In genomic region chr3:101076966-101077709, GRCm38 (mm10) we compare ENCODE assay signal across 25 mouse cellular contexts. TPM values are rescaled to one million over a fixed set of nuclear protein-coding genes. Genes with fewer than 3 reads are reported as not detected.
DNase-seq lines count a peak whose midpoint lies in the region; ATAC-seq lines count a peak whose summit lies in the region.
"Had no signal": no experiment of that assay in that cellular context is flagged by ENCODE, and none has a peak within 500 bp of the region (broad histone marks: within the 10 kb centered on the region; RNA-seq: fewer than 3 reads in every experiment).

No protein-coding gene starts in this region.

- H3K9me3 ChIP-seq in kidney, embryonic 14.5 days (ENCODE audit: control insufficient read depth, low read length) = no peaks in the 10 kb centered on the region
- no peaks in the 10 kb centered on the region for H3K9me3 ChIP-seq in midbrain, embryonic 11.5 days (ENCODE audit: control insufficient read depth, low read length)
- no peaks in the 10 kb centered on the region for H3K9me3 ChIP-seq in midbrain, embryonic 10.5 days (replicated peaks)
- H3K9me3 ChIP-seq: forebrain, embryonic 15.5 days; G1E; heart, embryonic 13.5 days; hindbrain, embryonic 13.5 days; limb, embryonic 10.5 days; liver, embryonic 15.5 days; megakaryocyte, embryonic 14.5 days; midbrain, embryonic 15.5 days; neural tube, embryonic 12.5 days had no signal

- no peaks in the 10 kb centered on the region; the same call in 1 of the 2 replicates for H3K4me1 ChIP-seq in kidney, embryonic 14.5 days (ENCODE audit: control insufficient read depth, insufficient read depth, low read length)
- peaks cover 5% of the 10 kb centered on the region; the same call in 1 of the 2 replicates for H3K4me1 ChIP-seq in midbrain, embryonic 11.5 days (ENCODE audit: control insufficient read depth, insufficient read depth, low read length)
- H3K4me1 ChIP-seq in midbrain, embryonic 10.5 days = peaks cover 12% of the 10 kb centered on the region
- H3K4me1 ChIP-seq: liver, embryonic 15.5 days; megakaryocyte, embryonic 14.5 days had no signal

- DNase-seq in heart, adult 11 months = peak; percentile 92
- no peak for DNase-seq in heart, postnatal 36 days
- peak; percentile 43 to 50 for DNase-seq in kidney, postnatal 25 days
- peak; percentile 69 for DNase-seq in midbrain, embryonic 11.5 days (ENCODE audit: low spot score, missing footprints)
- no peak for DNase-seq in midbrain, embryonic 10.5 days (ENCODE audit: low spot score)
- DNase-seq in cerebellum, postnatal 25 days = peak; percentile 44 to 63
- no peak for DNase-seq in layer of hippocampus, postnatal 10 days (ENCODE audit: low spot score in 2 of 2)
- DNase-seq: B cell, adult 2 months; kidney, adult 8-10 months; liver; right cerebral cortex, postnatal 14 days; spleen, adult 18-20 months had no signal

- H3K4me2 ChIP-seq in kidney, embryonic 14.5 days (replicated peaks; ENCODE audit: low read depth, low read length) = no peak overlapping the region
- H3K4me2 ChIP-seq in midbrain, embryonic 11.5 days = no peak overlapping the region
- H3K4me2 ChIP-seq: forebrain, embryonic 15.5 days; heart, embryonic 13.5 days; hindbrain, embryonic 13.5 days; liver, embryonic 15.5 days; midbrain, embryonic 15.5 days; neural tube, embryonic 12.5 days had no signal

- H3K27me3 ChIP-seq in kidney, embryonic 14.5 days (ENCODE audit: control insufficient read depth, insufficient read depth, low read length) = no peaks in the 10 kb centered on the region
- H3K27me3 ChIP-seq in midbrain, embryonic 11.5 days (ENCODE audit: control insufficient read depth, insufficient read depth, low read length) = no peaks in the 10 kb centered on the region
- H3K27me3 ChIP-seq in midbrain, embryonic 10.5 days (ENCODE audit: low read depth, poor library complexity, severe bottlenecking) = no peaks in the 10 kb centered on the region
- H3K27me3 ChIP-seq: CH12.LX; forebrain, embryonic 15.5 days; heart, embryonic 13.5 days; hindbrain, embryonic 13.5 days; liver, embryonic 15.5 days; midbrain, embryonic 15.5 days; neural tube, embryonic 12.5 days; Patski had no signal

- 93% methylated on average over 25 of the region's 25 CpGs for WGBS in kidney, embryonic 14.5 days
- 96% methylated on average over 25 of the region's 25 CpGs for WGBS in midbrain, embryonic 11.5 days
- 94% methylated on average over 25 of the region's 25 CpGs for WGBS in midbrain, embryonic 10.5 days

- H3K4me3 ChIP-seq in kidney, embryonic 14.5 days (ENCODE audit: low read length) = no peak overlapping the region
- H3K4me3 ChIP-seq in midbrain, embryonic 11.5 days (ENCODE audit: low read depth, low read length) = no peak overlapping the region
- no peak overlapping the region for H3K4me3 ChIP-seq in midbrain, embryonic 10.5 days
- H3K4me3 ChIP-seq: forebrain, embryonic 15.5 days; heart, embryonic 13.5 days; hindbrain, embryonic 13.5 days; layer of hippocampus, adult 2 months; limb, embryonic 10.5 days; liver, embryonic 15.5 days; megakaryocyte, embryonic 14.5 days; midbrain, embryonic 15.5 days; neural tube, embryonic 12.5 days had no signal

- peaks cover 7% of the 10 kb centered on the region; the same call in 1 of the 2 replicates for H3K36me3 ChIP-seq in kidney, embryonic 14.5 days (ENCODE audit: control insufficient read depth, insufficient read depth, low read length)
- H3K36me3 ChIP-seq in midbrain, embryonic 11.5 days (ENCODE audit: control insufficient read depth, insufficient read depth, low read length) = no peaks in the 10 kb centered on the region
- peaks cover 46% of the 10 kb centered on the region for H3K36me3 ChIP-seq in midbrain, embryonic 10.5 days
- H3K36me3 ChIP-seq: G1E; liver, embryonic 15.5 days; neural tube, embryonic 12.5 days had no signal

- ATAC-seq in kidney, embryonic 14.5 days (ENCODE audit: low FRiP score, low TSS enrichment) = no peak
- ATAC-seq in midbrain, embryonic 11.5 days (ENCODE audit: low FRiP score) = no peak
- ATAC-seq: forebrain, embryonic 15.5 days; midbrain, embryonic 15.5 days; Patski had no signal

- H3K9ac ChIP-seq in kidney, embryonic 14.5 days (ENCODE audit: low read depth, low read length) = no peak overlapping the region
- no peak overlapping the region for H3K9ac ChIP-seq in midbrain, embryonic 11.5 days (ENCODE audit: low read length)
- H3K9ac ChIP-seq: forebrain, embryonic 15.5 days; heart, embryonic 13.5 days; hindbrain, embryonic 13.5 days; liver, embryonic 15.5 days; midbrain, embryonic 15.5 days; neural tube, embryonic 12.5 days had no signal

- no peak overlapping the region for H3K27ac ChIP-seq in kidney, embryonic 14.5 days (ENCODE audit: low read depth, low read length)
- H3K27ac ChIP-seq in midbrain, embryonic 11.5 days (ENCODE audit: low read depth, low read length) = no peak overlapping the region
- H3K27ac ChIP-seq in midbrain, embryonic 10.5 days (replicated peaks) = no peak overlapping the region
- H3K27ac ChIP-seq: forebrain, embryonic 15.5 days; heart, embryonic 13.5 days; hindbrain, embryonic 13.5 days; layer of hippocampus, adult 2 months; limb, embryonic 10.5 days; liver, embryonic 15.5 days; midbrain, embryonic 15.5 days; neural tube, embryonic 12.5 days had no signal

- intact Hi-C loops in heart, postnatal 36 days (cut with DNase I) = no loop called here

RNA-seq across cellular contexts. Expression of gene Ptgfrn, which starts 32.9 kb away (rescaled TPM):
- 10 to 100 TPM; 27.1 to 29.3 TPM for total RNA-seq in heart, postnatal 36 days (2021)
- polyA plus RNA-seq in kidney, embryonic 14.5 days (2014; fragmentation: Nextera tagmentation; extraction: Ambion mirVana) = 4.4 and 4.7 TPM in 2 replicates
- 2.3 and 2.6 TPM in 2 replicates for polyA plus RNA-seq in midbrain, embryonic 11.5 days (2014; fragmentation: Nextera tagmentation; extraction: Ambion mirVana)
- 1.9 TPM in 2 replicates for polyA plus RNA-seq in midbrain, embryonic 10.5 days (2016; fragmentation: Nextera tagmentation; extraction: Ambion mirVana)
- total RNA-seq in layer of hippocampus, postnatal 10 days (2021) = 10 to 100 TPM; 30.4 to 30.8 TPM
- total RNA-seq: CH12.LX had no signal
- polyA plus RNA-seq: G1E had no signal

RNA-seq across cellular contexts. Expression of gene Cd101, which starts 47.8 kb away (rescaled TPM):
- total RNA-seq in heart, postnatal 36 days (2021) = under 1 TPM; 0.24 to 0.25 TPM
- not detected in 2 replicates for polyA plus RNA-seq in kidney, embryonic 14.5 days (2014; fragmentation: Nextera tagmentation; extraction: Ambion mirVana)
- not detected in 2 replicates for polyA plus RNA-seq in midbrain, embryonic 11.5 days (2014; fragmentation: Nextera tagmentation; extraction: Ambion mirVana)
- 0.06 TPM in 1 of 2 replicates, not detected in the other for polyA plus RNA-seq in midbrain, embryonic 10.5 days (2016; fragmentation: Nextera tagmentation; extraction: Ambion mirVana)
- under 1 TPM; 0.27 to 0.42 TPM for total RNA-seq in layer of hippocampus, postnatal 10 days (2021)
- total RNA-seq: CH12.LX had no signal
- polyA plus RNA-seq: G1E; hindbrain, embryonic 13.5 days; midbrain, embryonic 15.5 days; Patski had no signal

Comparison
In these comparisons a context has a peak if more than half of its experiments do, and no peak if none do; other contexts are left out.
1. DNase-seq: peak in heart, adult 11 months (single experiment), kidney, postnatal 25 days (2 of 2), midbrain, embryonic 11.5 days (single experiment) and cerebellum, postnatal 25 days (2 of 2); none in heart, postnatal 36 days (0 of 2), midbrain, embryonic 10.5 days (single experiment) and layer of hippocampus, postnatal 10 days (0 of 2).